Mouse (Mus musculus) cerebellum, adult 2 months (tissue): Measurements from ENCODE around the gene Cish. TPM values are rescaled to one million over a fixed set of nuclear protein-coding genes. Genes with fewer than 3 reads are reported as not detected.

Experiments
- DNase-seq, 2 experiments: peaks; one replicate each; pipeline ENCODE4 v3.0.0; 2021
- H3K27ac ChIP-seq: fragments of 200-500 bp; 2 replicates; pipeline ENCODE4 v1.5.1; 2012; ENCODE audit warnings: low read length, control low read depth, inconsistent platforms; ENCODE audit not compliant: insufficient read depth
- H3K27me3 ChIP-seq: fragments of 200-500 bp; 2 replicates; pipeline ENCODE4 v1.6.1; 2012; ENCODE audit warnings: inconsistent platforms, mild to moderate bottlenecking, low read length, moderate library complexity; ENCODE audit not compliant: control insufficient read depth, insufficient read depth
- H3K4me1 ChIP-seq: fragments of 200-500 bp; 2 replicates; pipeline ENCODE4 v1.6.1; 2011; ENCODE audit warnings: low read length; ENCODE audit not compliant: control insufficient read depth, insufficient read depth
- H3K4me3 ChIP-seq: fragments of 200-500 bp; replicated peaks from 2 replicates; pipeline ENCODE3; 2011; ENCODE audit warnings: mild to moderate bottlenecking, low read depth, low read length, control low read depth; ENCODE audit not compliant: insufficient read depth
- CTCF ChIP-seq: fragments of 200-500 bp; IDR thresholded peaks from 2 replicates; pipeline ENCODE4 v1.5.1; 2011; ENCODE audit warnings: low read depth, mild to moderate bottlenecking, control low read depth, low read length, moderate library complexity, borderline replicate concordance; ENCODE audit not compliant: insufficient read depth
- POLR2A ChIP-seq: fragments of 200-500 bp; IDR thresholded peaks from 2 replicates; pipeline ENCODE4 v1.6.1; 2011; ENCODE audit warnings: low read length, control low read depth, borderline replicate concordance; ENCODE audit not compliant: insufficient read depth
- WGBS: fragments of 180-500 bp; shearing (Covaris S2); methylation state at CpG from one replicate; pipeline ENCODE4 v1.1.7; 2018; 5-methylcytosine and 5-hydroxymethylcytosine counted together
- polyA plus RNA-seq: library from polyadenylated mRNA; depleted of rRNA; stranded (reverse); fragments of >200 nt; gene quantifications from 2 replicates; pipeline ENCODE4 v1.2.3, GENCODE M21; 2012

The Cish gene
- polyA plus RNA-seq, 1 experiment, result 4.3 TPM

GRCm38 (mm10) chr9:107278527-107279377 lies 17.1 kb upstream of the Cish start:
- TF ChIP-seq CTCF, result no peak
- TF ChIP-seq POLR2A, result no peak
- peak; percentile 85 to 90 for DNase-seq
- Histone ChIP-seq H3K27me3 (no peaks in the 10 kb centered on the region), H3K4me1 (peaks cover 27% of the 10 kb centered on the region), H3K27ac (peak overlapping the region; percentile 18; the same call in 1 of the 2 replicates), H3K4me3 (no peak overlapping the region)
- 17% methylated on average over 8 of the region's 8 CpGs for WGBS

GRCm38 (mm10) chr9:107279378-107280321 lies 16.2 kb upstream of the Cish start:
- Histone ChIP-seq H3K27ac (no peak overlapping the region), H3K4me3 (no peak overlapping the region), H3K27me3 (no peaks in the 10 kb centered on the region), H3K4me1 (peaks cover 27% of the 10 kb centered on the region)
- no peak for TF ChIP-seq CTCF
- no peak for DNase-seq
- WGBS, result 72% methylated on average over 16 of the region's 16 CpGs

GRCm38 (mm10) chr9:107280322-107281027 lies 15.4 kb upstream of the Cish start:
- TF ChIP-seq POLR2A (no peak), CTCF (no peak)
- Histone ChIP-seq H3K4me3 (no peak overlapping the region), H3K27ac (no peak overlapping the region), H3K4me1 (peaks cover 31% of the 10 kb centered on the region), H3K27me3 (no peaks in the 10 kb centered on the region)
- 85% methylated on average over 13 of the region's 13 CpGs for WGBS
- DNase-seq, result no peak

DNA sequence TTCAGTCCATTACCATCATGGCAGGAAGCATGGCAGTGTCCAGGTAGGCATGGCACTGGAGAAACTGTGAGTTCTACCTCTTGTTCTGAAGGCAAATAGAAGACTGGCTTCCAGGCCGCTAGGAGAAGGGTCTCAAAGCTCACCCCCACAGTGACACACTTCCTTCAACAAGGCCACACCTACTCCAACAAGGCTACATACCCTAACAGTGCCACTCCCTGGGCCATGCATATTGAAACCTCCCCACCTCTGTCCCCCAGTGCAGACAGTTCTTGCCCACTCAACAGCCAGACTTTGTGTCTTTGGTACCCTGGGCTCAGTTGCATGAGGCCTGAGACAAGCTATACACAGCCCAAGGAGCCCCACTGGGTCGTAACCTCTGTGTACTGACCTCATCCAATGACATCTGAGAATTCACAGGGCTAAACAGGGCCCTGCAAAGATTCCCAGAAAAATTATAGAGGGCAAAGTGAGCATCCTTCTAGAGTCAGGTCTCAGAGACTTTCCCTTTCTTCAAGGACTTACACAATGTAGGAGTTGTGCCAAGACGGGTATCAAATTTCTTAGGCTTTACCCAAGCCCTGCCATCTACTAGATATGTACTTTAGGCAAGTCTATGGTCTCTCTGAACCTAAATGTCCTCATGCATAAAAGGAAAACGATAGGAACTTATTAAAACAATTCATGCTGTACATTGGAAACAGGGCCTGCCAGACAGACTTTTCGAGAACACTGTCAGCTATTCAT lies 14.4 kb upstream of the Cish start:
- H3K4me3 ChIP-seq, result no peak overlapping the region
- H3K27ac ChIP-seq, result no peak overlapping the region
- peaks cover 26% of the 10 kb centered on the region for H3K4me1 ChIP-seq
- 95% methylated on average over 5 of the region's 5 CpGs for WGBS
- no peak for DNase-seq
- no peak for TF ChIP-seq POLR2A
- no peak for TF ChIP-seq CTCF
- no peaks in the 10 kb centered on the region for H3K27me3 ChIP-seq

DNA sequence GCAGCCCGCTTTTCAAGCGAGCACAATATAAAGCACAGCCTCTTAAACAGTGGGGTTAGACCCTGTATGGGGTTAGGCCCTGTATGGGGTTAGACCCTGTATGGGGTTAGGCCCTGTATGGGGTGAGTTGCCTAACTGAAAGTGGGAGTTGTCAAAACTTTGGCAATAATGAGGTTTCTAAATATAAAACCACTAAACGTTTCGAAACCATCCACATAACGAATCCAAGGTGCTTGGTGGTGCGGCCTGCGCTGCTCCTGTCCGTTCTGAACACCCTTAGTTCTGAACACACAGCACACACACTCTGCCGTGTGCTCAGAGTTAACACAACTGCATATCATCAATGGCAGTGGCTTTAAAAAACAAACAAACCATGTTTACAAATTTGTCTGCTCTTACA lies 12.9 kb upstream of the Cish start:
- no peak overlapping the region for H3K27ac ChIP-seq
- no peak for DNase-seq
- peaks cover 20% of the 10 kb centered on the region for H3K4me1 ChIP-seq
- 94% methylated on average over 9 of the region's 9 CpGs for WGBS
- no peaks in the 10 kb centered on the region for H3K27me3 ChIP-seq
- TF ChIP-seq POLR2A (no peak), CTCF (no peak)
- H3K4me3 ChIP-seq, result no peak overlapping the region

DNA sequence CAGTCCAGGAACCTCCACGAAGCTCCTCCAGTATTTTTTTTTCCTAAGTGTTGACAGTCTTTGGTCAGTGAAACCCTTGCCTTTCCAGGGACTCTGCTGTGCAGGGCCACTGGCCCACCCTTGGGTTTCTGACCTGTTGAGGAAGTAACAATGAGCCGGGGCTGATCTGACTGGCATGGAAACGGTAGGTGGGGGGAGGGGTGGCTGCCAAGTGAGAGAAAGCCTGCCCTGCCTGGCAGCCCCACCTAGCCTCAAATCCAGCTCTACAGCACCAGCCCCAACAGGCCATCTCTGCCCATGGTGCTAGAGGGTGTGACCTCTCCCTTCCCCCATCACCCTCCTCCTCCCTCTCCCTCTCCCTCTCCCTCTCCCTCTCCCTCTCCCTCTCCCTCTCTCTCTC lies 10.8 kb upstream of the Cish start:
- no peaks in the 10 kb centered on the region for H3K27me3 ChIP-seq
- DNase-seq, result no peak
- WGBS, result 16% methylated on average over 3 of the region's 3 CpGs
- no peak overlapping the region for H3K27ac ChIP-seq
- peaks cover 4% of the 10 kb centered on the region; the same call in 1 of the 2 replicates for H3K4me1 ChIP-seq
- H3K4me3 ChIP-seq, result no peak overlapping the region
- TF ChIP-seq CTCF, result no peak

GRCm38 (mm10) chr9:107287294-107287693 lies 8.5 kb upstream of the Cish start:
- Histone ChIP-seq H3K27me3 (no peaks in the 10 kb centered on the region), H3K4me1 (peaks cover 4% of the 10 kb centered on the region; the same call in 1 of the 2 replicates), H3K27ac (no peak overlapping the region), H3K4me3 (no peak overlapping the region)
- no peak for DNase-seq
- WGBS, result 83% methylated on average over 2 of the region's 2 CpGs
- no peak for TF ChIP-seq POLR2A
- TF ChIP-seq CTCF, result no peak
